In genomic region chr8:124316466-124317136, GRCm38 (mm10) we compare ENCODE assay signal across 9 mouse cellular contexts.
DNase-seq lines count a peak whose midpoint lies in the region; ATAC-seq and TF ChIP-seq lines count a peak whose summit lies in the region.
"Had no signal": no experiment of that assay in that cellular context is flagged by ENCODE, and none has a peak within 500 bp of the region (broad histone marks: within the 10 kb centered on the region; RNA-seq: fewer than 3 reads in every experiment).

No protein-coding gene starts in this region.

- H3K27me3 ChIP-seq in limb, embryonic 13.5 days: no peaks in the 10 kb centered on the region
- H3K27me3 ChIP-seq in limb, embryonic 10.5 days (ENCODE audit: low read depth, poor library complexity, severe bottlenecking): no peaks in the 10 kb centered on the region
- no peaks in the 10 kb centered on the region for H3K27me3 ChIP-seq in heart, adult 2 months (ENCODE audit: control insufficient read depth, insufficient read depth, low read length)
- H3K27me3 ChIP-seq in kidney, embryonic 15.5 days: no peaks in the 10 kb centered on the region
- H3K27me3 ChIP-seq in midbrain, postnatal 0 days (ENCODE audit: insufficient read depth, low read length): no peaks in the 10 kb centered on the region
- H3K27me3 ChIP-seq: neural tube, embryonic 12.5 days had no signal

- 0 out of 2 replicates have a peak, but pooled peaks cover 3% of the 10 kb centered on the region for H3K36me3 ChIP-seq in limb, embryonic 13.5 days
- H3K36me3 ChIP-seq in limb, embryonic 10.5 days: peaks cover 12% of the 10 kb centered on the region
- H3K36me3 ChIP-seq in heart, adult 2 months (ENCODE audit: control insufficient read depth, insufficient read depth, low read length): no peaks in the 10 kb centered on the region
- H3K36me3 ChIP-seq in kidney, embryonic 15.5 days: no peaks in the 10 kb centered on the region
- no peaks in the 10 kb centered on the region for H3K36me3 ChIP-seq in midbrain, postnatal 0 days (ENCODE audit: insufficient read depth, low read length)

- H3K4me3 ChIP-seq in limb, embryonic 13.5 days: no peak overlapping the region
- no peak overlapping the region for H3K4me3 ChIP-seq in limb, embryonic 10.5 days
- peak overlapping the region; percentile 5; the same call in 1 of the 2 replicates for H3K4me3 ChIP-seq in heart, adult 2 months
- H3K4me3 ChIP-seq in kidney, embryonic 15.5 days (replicated peaks): no peak overlapping the region
- no peak overlapping the region for H3K4me3 ChIP-seq in midbrain, postnatal 0 days (ENCODE audit: low read depth, low read length)
- H3K4me3 ChIP-seq in left cerebral cortex, adult 2 months: no peak overlapping the region
- H3K4me3 ChIP-seq: neural tube, embryonic 12.5 days had no signal

- ATAC-seq in limb, embryonic 13.5 days (ENCODE audit: low FRiP score, low read depth): no peak
- ATAC-seq in kidney, embryonic 15.5 days (replicated peaks; ENCODE audit: low FRiP score): no peak
- 0 out of 2 replicates have a peak, but pooled peaks have one; percentile 32 for ATAC-seq in midbrain, postnatal 0 days (ENCODE audit: low FRiP score)

- 60% methylated on average over 12 of the region's 12 CpGs for WGBS in limb, embryonic 13.5 days
- 67% methylated on average over 12 of the region's 12 CpGs for WGBS in limb, embryonic 10.5 days
- 36% methylated on average over 12 of the region's 12 CpGs for WGBS in heart, adult 2 months
- 58% methylated on average over 12 of the region's 12 CpGs for WGBS in kidney, embryonic 15.5 days
- 42% methylated on average over 12 of the region's 12 CpGs for WGBS in midbrain, postnatal 0 days

- peaks cover 38% of the 10 kb centered on the region for H3K4me1 ChIP-seq in limb, embryonic 13.5 days
- H3K4me1 ChIP-seq in limb, embryonic 10.5 days: peaks cover 20% of the 10 kb centered on the region; the same call in 1 of the 2 replicates
- H3K4me1 ChIP-seq in heart, adult 2 months (ENCODE audit: control insufficient read depth, insufficient read depth, low read length): peaks cover 17% of the 10 kb centered on the region
- peaks cover 26% of the 10 kb centered on the region for H3K4me1 ChIP-seq in kidney, embryonic 15.5 days
- peaks cover 22% of the 10 kb centered on the region for H3K4me1 ChIP-seq in midbrain, postnatal 0 days (ENCODE audit: insufficient read depth, low read length)

- H3K79me2 ChIP-seq in heart, adult 2 months (replicated peaks; ENCODE audit: control insufficient read depth, insufficient read depth, low read length): no peaks in the 10 kb centered on the region

- no peak for TF ChIP-seq CTCF in heart, adult 2 months (IDR thresholded peaks at IDR 0.05)
- TF ChIP-seq CTCF in midbrain, postnatal 0 days (IDR thresholded peaks at IDR 0.05): no peak
- no peak for TF ChIP-seq CTCF in left cerebral cortex, adult 2 months (IDR thresholded peaks at IDR 0.05)

- intact Hi-C loops in heart, adult 2 months (cut with DNase I): loop anchor here (5.0 kb wide), 2 partner anchors 34 to 84 kb away; partner anchors contain the start of gene Galnt2
- intact Hi-C loops in left cerebral cortex, adult 2 months (cut with DNase I): no loop called here

- H3K9ac ChIP-seq in limb, embryonic 13.5 days: no peak overlapping the region
- H3K9ac ChIP-seq in heart, adult 2 months (ENCODE audit: low read depth, low read length): no peak overlapping the region
- no peak overlapping the region for H3K9ac ChIP-seq in kidney, embryonic 15.5 days
- no peak overlapping the region for H3K9ac ChIP-seq in midbrain, postnatal 0 days (replicated peaks; ENCODE audit: low read length, poor library complexity, severe bottlenecking)
- H3K9ac ChIP-seq: neural tube, embryonic 12.5 days had no signal

- TF ChIP-seq POLR2A in heart, adult 2 months (IDR thresholded peaks at IDR 0.05; ENCODE audit: insufficient read depth, low read depth, low read length): no peak

- no peaks in the 10 kb centered on the region for H3K9me3 ChIP-seq in limb, embryonic 13.5 days
- H3K9me3 ChIP-seq in limb, embryonic 10.5 days (replicated peaks): no peaks in the 10 kb centered on the region
- no peaks in the 10 kb centered on the region for H3K9me3 ChIP-seq in kidney, embryonic 15.5 days (replicated peaks)
- no peaks in the 10 kb centered on the region for H3K9me3 ChIP-seq in midbrain, postnatal 0 days (ENCODE audit: low read length)
- H3K9me3 ChIP-seq: neural tube, embryonic 12.5 days had no signal

- H3K4me2 ChIP-seq in limb, embryonic 13.5 days (replicated peaks): no peak overlapping the region
- H3K4me2 ChIP-seq in kidney, embryonic 15.5 days: no peak overlapping the region
- no peak overlapping the region for H3K4me2 ChIP-seq in midbrain, postnatal 0 days (ENCODE audit: low read depth, low read length, poor library complexity, severe bottlenecking)
- H3K4me2 ChIP-seq: neural tube, embryonic 12.5 days had no signal

- DNase-seq in limb, embryonic 10.5 days (ENCODE audit: low spot score): no peak
- DNase-seq in cerebellum, adult 18-20 months: peak; percentile 90
- peak; percentile 74 to 88 for DNase-seq in heart, adult 2 months
- DNase-seq in midbrain, postnatal 0 days (ENCODE audit: low spot score): peak; percentile 55
- DNase-seq in left cerebral cortex, adult 2 months (ENCODE audit: extremely low spot score in 1 of 2, low spot score in 2 of 2): no peak
- no peak for DNase-seq in right cerebral cortex, adult 18-20 months

- H3K27ac ChIP-seq in limb, embryonic 13.5 days: peak overlapping the region; percentile 39; the same call in 1 of the 2 replicates
- H3K27ac ChIP-seq in limb, embryonic 10.5 days: no peak overlapping the region
- H3K27ac ChIP-seq in heart, adult 2 months: peak overlapping the region; percentile 75
- H3K27ac ChIP-seq in kidney, embryonic 15.5 days: 0 out of 2 replicates have a peak overlapping the region, but pooled peaks have one; percentile 45
- H3K27ac ChIP-seq in midbrain, postnatal 0 days (ENCODE audit: low read depth, low read length): no peak overlapping the region; the same call in 1 of the 2 replicates
- no peak overlapping the region for H3K27ac ChIP-seq in left cerebral cortex, adult 2 months
- H3K27ac ChIP-seq: neural tube, embryonic 12.5 days had no signal

- peak; percentile 40; the same call in 1 of the 2 replicates for TF ChIP-seq EP300 in heart, adult 2 months (IDR thresholded peaks at IDR 0.05; ENCODE audit: insufficient read depth, low read depth, low read length)

Comparison
In these comparisons a context has a peak if more than half of its experiments do, and no peak if none do; other contexts are left out.
1. H3K27ac ChIP-seq: peak in limb, embryonic 13.5 days (single experiment), heart, adult 2 months (single experiment) and kidney, embryonic 15.5 days (single experiment); none in limb, embryonic 10.5 days (single experiment), midbrain, postnatal 0 days (single experiment) and left cerebral cortex, adult 2 months (single experiment).
2. DNase-seq: peak in cerebellum, adult 18-20 months (2 of 2), heart, adult 2 months (2 of 2) and midbrain, postnatal 0 days (single experiment); none in limb, embryonic 10.5 days (single experiment), left cerebral cortex, adult 2 months (0 of 2) and right cerebral cortex, adult 18-20 months (single experiment).